Mouse (Mus musculus): ENCODE results near the gene En1.
A peak's percentile ranks its signal among the peaks of the same experiment; 100 is the strongest.

The En1 gene

GRCm38 (mm10) chr1:120599321-120600148 is 2.7 kb upstream of the En1 start:
- no peak for DNase-seq (ENCODE audit: inconsistent age in 2 of 2, low spot score in 1 of 2)

- no peak for DNase-seq (ENCODE audit: inconsistent age in 2 of 2, low spot score in 1 of 2)
Observed at GRCm38 (mm10) chr1:120600149-120600445, 2.1 kb upstream of the En1 start.

DNA sequence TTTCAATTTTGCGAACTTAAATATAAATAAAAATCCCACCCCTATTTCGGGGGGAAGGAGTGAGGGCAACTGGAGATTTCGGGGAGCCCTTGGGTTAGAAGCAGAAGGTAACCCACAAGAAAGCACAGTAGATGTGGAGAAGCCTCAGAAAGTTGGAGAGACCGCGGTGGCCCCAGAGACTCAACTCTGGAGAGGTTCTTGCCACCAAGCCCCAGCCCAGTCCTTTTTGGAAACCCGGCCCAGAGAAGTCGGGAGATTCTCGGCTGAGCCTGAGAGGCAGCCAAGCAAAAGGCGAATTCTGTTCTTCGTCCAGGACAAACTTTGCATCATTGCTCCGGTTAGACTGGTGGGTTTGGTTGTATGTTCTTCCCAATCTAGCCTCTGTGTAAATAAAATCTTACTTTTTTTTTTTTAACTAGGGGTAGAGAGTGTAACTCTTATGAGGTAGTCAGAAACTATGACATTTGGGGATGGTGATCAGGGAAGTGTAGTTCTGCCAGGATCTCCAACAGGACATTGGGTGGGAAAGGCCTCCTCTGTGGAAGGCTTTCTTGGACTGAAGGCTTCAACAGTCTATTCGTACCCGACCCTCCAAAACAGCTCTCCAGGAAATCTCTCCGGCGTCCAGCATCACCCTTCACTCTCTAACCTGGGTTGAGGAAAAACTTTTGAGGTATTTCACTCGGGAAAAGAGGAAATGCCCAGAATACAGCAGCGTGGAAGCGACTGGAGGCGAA is 1.5 kb upstream of the En1 start:
- peak in 1 of 2 experiments; percentile 17 for DNase-seq (ENCODE audit: inconsistent age in 2 of 2, low spot score in 1 of 2)

- DNase-seq (ENCODE audit: inconsistent age in 2 of 2, low spot score in 1 of 2), result peak in 1 of 2 experiments; percentile 23
Observed at GRCm38 (mm10) chr1:120601253-120601836, 873 bp upstream of the En1 start.

DNA sequence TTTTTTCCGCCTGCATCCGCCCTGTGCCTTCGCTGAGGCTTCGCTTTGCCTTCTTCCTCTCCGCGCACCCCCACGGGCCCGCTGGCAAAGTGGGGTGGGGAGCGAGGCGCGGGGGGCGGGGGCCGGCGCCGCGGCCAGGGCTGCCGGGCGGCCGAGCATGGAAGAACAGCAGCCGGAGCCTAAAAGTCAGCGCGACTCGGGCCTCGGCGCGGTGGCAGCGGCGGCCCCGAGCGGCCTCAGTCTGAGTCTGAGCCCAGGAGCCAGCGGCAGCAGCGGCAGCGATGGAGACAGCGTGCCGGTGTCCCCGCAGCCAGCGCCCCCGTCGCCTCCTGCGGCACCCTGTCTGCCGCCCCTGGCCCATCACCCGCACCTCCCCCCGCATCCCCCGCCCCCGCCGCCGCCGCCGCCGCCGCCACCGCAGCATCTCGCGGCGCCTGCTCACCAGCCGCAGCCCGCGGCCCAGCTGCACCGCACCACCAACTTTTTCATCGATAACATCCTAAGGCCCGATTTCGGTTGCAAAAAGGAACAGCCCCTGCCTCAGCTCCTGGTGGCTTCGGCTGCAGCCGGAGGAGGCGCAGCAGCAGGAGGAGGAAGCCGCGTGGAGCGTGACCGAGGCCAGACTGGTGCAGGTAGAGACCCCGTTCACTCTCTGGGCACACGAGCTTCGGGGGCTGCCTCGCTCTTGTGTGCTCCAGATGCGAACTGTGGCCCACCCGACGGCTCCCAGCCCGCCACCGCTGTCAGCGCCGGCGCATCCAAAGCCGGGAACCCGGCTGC is 848 bp downstream of the En1 start:
- peak; percentile 29 to 69 for DNase-seq (ENCODE audit: inconsistent age in 2 of 2, low spot score in 1 of 2)

DNA sequence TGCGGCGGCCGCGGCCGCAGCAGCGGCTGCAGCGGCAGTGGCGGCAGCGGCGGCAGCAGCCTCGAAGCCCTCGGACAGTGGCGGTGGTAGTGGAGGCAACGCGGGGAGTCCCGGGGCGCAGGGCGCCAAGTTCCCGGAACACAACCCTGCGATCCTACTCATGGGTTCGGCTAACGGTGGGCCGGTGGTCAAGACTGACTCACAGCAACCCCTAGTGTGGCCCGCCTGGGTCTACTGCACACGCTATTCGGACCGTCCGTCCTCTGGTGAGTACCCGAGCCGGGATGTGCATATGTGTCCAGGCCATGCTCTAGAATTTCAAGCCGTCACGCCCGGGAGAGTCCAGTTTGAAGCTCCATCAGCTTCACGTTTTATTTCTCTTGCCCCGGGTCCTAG is 1.4 kb downstream of the En1 start:
- DNase-seq (ENCODE audit: inconsistent age in 2 of 2, low spot score in 1 of 2), result peak in 1 of 2 experiments; percentile 56

- DNase-seq (ENCODE audit: inconsistent age in 2 of 2, low spot score in 1 of 2), result no peak
Observed at GRCm38 (mm10) chr1:120604431-120605142, 2.4 kb downstream of the En1 start.

GRCm38 (mm10) chr1:120605143-120605435 is 2.9 kb downstream of the En1 start:
- no peak for DNase-seq (ENCODE audit: inconsistent age in 2 of 2, low spot score in 1 of 2)

DNA sequence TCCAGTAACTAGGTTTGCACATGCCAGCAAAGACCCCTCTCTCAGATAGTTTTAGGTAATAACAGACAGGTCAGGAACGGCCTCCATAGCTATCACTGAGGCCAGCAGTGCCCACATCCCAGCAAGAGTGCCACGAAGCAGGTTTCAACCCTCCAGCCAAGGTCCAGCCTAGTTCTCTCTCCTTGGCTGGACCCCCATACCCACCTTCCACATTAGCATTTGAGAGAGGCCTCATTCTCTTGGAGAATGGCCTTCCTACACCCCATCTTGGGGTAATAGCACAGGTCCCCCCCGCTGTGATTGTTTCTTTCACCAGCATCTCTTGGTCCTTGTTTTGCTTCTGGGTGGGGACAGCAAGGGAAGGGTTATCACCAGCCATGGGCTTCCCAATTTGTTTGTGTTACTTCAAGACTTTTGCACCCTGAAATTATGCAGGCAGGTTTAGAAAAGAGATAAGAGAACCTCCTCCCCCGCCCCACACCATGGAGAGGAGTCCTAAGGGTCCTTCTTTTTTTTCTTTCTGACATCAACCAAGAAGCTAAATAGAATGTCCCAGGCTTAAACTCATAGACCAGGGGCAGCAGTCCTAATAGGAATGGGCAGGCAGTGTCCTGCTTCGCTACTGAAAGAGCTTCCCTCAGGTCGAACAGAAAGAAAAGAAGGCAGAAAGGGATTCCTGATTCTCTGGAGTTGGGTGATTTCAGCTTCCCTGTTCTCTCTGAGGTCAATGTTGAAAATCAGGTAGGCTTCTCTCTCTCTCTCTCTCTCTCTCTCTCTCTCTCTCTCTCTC is 3.5 kb downstream of the En1 start:
- DNase-seq (ENCODE audit: inconsistent age in 2 of 2, low spot score in 1 of 2), result no peak

DNA sequence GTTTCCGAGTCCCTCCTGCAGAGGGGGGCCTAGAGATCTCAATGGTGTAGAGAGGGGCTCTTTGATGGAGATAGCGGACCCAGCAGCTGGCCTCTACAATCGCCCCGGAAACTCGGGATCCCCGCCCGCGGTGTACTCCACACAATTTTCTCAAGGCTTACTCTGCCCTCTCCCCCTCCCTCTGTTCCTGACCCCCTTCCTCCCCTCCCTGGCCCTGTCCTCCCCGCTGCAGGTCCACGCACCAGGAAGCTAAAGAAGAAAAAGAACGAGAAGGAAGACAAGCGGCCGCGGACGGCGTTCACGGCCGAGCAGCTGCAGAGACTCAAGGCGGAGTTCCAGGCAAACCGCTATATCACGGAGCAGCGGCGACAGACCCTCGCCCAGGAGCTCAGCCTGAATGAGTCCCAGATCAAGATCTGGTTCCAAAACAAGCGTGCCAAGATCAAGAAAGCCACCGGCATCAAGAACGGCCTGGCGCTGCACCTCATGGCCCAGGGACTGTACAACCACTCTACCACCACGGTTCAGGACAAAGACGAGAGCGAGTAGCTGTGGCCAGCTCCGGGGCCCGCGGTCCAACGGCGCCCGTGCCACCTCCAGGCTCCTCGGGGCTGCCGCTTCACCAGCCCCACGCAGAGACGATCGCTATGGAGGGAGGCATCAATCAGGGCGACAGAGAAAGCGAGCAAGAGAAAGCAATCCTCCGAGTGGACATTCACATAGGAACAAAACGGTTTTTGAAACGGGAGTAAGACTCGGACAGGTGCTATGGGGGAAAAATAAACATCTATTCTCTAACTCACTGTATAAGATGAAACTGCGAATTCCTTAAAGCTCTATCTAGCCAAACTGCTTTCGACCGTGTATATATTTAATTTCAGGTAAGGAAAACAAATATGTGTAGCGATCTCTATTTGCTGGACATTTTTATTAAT is 4.7 kb downstream of the En1 start:
- peak; percentile 19 to 74 for DNase-seq (ENCODE audit: inconsistent age in 2 of 2, low spot score in 1 of 2)

DNA sequence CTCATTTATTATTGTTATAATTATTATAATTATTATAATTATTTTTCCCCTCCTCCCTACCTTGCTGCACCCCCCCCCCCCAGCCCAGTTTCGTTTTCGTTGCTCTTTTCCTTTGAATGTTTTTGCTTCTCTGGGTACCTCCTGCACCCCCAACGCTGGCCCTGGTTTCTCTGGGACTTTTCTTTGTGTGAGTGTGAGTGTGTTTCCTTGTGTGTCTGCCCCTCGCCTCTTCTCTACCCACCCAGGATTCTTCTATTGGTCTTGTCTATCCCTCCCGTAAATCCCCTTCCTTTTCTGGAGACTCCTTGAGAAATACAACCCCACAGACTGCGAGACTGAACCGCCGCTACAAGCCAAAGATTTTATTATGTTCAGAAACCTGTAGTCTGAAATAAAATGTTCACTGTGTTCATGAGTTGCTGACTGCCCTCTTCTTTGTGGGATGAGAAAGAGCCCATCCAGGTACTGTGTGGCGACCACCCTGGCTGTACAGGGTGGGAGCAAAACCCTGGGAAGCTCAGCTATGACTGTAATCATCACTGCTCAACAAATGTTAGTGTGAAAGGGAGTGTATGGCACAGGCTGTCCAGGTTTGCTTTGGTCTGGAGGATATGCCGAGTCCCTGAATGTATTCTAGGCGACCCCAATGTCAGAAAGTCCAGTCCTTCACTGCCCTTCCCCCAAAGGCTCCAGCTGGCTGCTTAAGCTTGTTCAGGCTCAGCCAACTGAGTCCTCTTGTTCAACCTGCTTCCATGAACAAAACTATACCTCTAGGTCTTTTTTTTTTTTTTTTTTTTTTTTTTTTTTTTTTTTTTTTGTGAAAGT is 5.6 kb downstream of the En1 start:
- no peak for DNase-seq (ENCODE audit: inconsistent age in 2 of 2, low spot score in 1 of 2)

- DNase-seq (ENCODE audit: inconsistent age in 2 of 2, low spot score in 1 of 2), result no peak
Observed at GRCm38 (mm10) chr1:120608461-120608860, 6.2 kb downstream of the En1 start.

DNA sequence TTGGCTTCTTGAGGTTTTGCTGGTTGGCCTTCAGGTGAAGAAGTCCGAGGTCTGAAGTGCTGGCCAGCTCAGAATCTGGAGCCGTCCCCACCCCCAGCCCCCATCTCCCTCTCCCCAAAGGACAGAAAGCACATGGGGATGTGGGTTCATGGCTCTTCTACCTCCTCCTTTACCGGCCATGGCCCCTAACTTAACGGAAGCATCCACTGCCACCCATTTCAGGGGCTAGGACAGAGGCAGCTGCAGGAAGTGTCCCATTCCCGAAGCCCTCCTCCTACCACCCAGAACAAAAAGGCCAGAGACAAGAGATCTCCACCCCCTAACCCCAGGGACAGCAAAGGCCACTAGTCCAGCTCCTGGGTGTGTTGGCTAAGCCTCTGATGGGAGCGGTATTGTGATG is 7.4 kb downstream of the En1 start:
- no peak for DNase-seq (ENCODE audit: inconsistent age in 2 of 2, low spot score in 1 of 2)

- no peak for DNase-seq (ENCODE audit: inconsistent age in 2 of 2, low spot score in 1 of 2)
Observed at GRCm38 (mm10) chr1:120613461-120614306, 11.5 kb downstream of the En1 start.

DNA sequence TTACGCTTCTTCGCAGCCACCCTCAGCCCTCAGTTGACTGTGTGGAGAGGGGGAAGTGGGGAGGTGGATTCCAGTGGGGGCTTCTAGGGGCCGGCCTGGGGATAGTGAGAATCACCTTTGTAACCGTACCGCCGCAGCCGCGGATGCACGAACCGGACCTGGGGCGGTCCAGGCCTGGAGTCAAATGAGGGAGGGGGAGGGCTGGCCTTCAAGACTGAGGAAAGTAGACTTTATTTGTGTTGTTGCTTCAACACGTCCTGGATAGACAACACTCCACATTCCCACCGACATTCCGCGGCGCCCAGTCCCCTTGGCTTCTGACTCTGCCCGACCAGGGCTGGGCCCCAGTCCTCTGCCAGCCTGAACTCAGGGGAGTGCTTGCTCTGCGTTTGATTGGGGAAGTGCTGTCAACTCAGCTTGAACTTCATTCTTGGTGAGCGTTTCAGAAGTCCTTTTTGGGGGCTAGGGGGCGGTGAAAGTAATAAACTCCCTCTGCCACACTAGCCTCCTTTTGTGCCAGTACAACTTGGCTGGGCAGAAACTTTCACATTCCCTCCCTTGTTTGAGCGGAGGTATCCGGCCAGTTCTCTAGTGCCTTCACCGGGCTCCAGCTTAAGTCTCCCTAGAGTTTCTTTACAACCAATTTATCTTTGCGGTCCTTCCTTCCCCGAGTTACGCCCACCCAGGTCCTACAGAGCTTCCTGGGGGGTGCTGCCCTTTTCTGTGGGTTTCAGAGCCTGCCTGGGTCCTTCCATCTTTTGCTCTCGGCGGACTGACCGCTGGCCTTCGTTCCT is 12.3 kb downstream of the En1 start:
- DNase-seq (ENCODE audit: inconsistent age in 2 of 2, low spot score in 1 of 2), result no peak

GRCm38 (mm10) chr1:120615521-120615920 is 13.3 kb downstream of the En1 start:
- no peak for DNase-seq (ENCODE audit: inconsistent age in 2 of 2, low spot score in 1 of 2)

DNA sequence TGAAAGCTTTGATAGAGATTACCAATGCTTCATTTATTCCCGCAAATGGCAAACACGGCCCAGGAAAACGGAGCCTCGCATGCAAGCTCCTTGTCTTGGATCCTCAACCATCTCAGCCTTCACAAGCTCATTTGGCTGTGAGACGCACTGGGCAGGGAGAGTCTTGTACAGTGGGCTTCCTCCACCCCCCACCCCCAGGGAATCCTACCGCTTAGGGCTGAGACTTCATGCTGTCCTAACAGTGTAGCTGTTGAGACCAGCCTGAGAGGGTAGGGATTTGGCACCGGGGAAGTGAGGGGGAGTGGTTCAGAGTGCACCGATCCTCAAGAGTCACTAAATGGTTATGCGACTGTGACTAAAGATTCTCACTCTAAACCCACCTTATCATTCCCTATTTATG is 13.7 kb downstream of the En1 start:
- no peak for DNase-seq (ENCODE audit: inconsistent age in 2 of 2, low spot score in 1 of 2)
